Mouse (Mus musculus): ENCODE measurements around the gene Glrx. TPM values are rescaled to one million over a fixed set of nuclear protein-coding genes. Genes with fewer than 3 reads are reported as not detected.
A peak's percentile ranks its signal among the peaks of the same experiment; 100 is the strongest.
"Not testable (repeated sequence)": the region's sequence is repeated elsewhere in the genome, so short reads cannot be mapped to it uniquely, and the experiment has no call there.

Glrx gene
- total RNA-seq (2022), result 10 to 100 TPM; 48.1 to 55.0 (median 52.4) TPM

DNA sequence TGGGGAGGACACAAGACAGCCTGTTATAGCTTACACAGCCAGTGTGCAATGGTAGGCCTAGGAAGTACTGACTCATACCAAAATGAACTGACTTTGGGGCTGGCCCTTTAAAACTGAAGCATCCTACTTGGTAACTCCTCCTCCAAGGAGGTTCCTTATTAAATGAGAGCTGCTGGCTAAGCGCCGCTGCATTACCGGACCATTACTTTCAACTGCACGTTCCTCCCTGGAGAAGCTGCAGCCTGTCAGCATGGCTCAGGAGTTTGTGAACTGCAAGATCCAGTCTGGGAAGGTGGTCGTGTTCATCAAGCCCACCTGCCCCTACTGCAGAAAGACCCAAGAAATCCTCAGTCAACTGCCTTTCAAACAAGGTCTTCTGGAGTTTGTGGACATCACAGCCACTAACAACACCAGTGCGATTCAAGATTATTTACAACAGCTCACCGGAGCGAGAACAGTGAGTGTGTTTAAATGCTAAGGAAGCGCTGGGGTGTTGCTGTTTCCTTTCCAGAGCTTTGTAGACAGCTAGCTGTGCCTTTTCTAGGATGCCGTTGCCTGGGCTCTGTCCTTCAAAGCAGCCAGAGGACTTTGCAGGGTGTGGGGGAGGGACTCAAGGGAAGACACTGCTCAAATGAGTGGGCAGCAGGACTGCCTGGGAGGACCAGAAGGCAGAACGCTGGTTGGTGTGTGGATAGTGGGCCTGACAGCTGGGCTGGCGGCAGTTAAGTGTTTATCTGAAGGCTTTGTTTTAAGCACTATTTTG, at the start of gene Glrx:
Gene Glrx, plus strand, starts transcription at position 150 of the 763 bp plus-strand sequence.
- DNase-seq (ENCODE audit: low spot score in 2 of 2), result peak; percentile 80 to 88

DNA sequence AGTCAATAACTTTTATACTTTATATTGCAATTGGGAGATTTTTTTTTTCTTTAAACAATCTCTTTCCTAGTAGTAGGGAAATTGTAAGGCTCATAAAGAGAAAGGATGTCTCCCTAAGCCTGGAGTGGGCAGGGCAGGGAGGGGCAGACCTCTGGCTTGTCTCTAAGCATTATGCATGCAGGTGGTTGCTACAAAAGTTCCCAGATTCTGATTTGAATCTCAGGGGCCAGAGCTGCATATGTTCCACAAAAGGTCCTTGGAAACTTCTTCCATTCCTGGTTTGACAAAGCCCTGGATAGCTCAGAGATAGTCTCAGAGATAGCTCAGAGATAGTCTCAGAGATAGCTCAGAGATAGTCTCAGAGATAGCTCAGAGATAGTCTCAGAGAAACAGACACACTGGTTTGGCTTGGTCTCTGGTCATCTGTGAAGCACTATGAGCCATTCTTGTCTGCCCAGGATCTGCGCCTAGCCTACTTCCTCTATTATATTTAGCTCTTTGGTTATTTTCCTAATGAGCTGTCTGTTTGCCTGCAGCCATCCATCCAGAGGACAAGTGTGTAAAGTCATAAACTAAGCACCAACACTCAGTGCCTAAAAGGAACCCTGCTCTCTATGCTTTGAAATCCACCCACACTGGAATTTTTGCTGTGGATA, 49.0 kb upstream of the Glrx start:
- no peak for DNase-seq (ENCODE audit: low spot score in 2 of 2)

DNA sequence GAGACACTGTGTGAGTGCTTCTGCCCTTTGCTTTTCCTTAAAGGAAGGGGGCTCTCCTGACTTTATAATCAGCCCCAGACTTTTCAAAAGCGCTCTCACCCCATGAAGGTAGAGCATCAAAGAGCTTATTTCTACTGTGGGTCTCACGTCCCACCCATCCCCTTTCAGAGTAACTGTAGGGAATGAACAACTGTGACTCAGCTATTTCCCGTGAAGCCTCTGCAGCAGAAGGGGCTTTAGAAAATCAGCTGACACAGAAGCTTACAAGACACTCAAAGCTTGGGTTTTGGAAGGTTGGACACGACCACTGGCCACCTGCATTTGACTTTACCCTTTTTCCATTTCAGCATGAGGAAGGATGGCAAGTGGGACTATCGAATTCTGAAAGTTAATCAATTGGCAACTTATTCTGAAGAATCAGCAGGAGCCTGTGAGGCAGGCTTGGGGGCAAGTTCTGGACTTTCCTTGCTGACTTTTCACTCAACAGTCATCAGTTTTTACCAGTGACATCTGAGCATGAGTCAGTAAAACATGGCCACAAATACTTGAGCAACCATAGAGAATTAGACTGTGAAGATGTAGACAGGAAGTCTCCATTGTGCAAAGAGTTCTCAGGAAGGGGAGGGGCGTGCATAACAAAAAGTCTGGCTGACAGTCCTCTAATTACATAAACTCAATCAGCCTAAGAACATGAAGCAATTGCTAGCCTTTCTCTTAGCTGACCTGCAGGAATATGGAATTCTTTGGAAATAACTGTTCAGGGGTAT, 45.6 kb upstream of the Glrx start:
- DNase-seq (ENCODE audit: low spot score in 2 of 2), result no peak

DNA sequence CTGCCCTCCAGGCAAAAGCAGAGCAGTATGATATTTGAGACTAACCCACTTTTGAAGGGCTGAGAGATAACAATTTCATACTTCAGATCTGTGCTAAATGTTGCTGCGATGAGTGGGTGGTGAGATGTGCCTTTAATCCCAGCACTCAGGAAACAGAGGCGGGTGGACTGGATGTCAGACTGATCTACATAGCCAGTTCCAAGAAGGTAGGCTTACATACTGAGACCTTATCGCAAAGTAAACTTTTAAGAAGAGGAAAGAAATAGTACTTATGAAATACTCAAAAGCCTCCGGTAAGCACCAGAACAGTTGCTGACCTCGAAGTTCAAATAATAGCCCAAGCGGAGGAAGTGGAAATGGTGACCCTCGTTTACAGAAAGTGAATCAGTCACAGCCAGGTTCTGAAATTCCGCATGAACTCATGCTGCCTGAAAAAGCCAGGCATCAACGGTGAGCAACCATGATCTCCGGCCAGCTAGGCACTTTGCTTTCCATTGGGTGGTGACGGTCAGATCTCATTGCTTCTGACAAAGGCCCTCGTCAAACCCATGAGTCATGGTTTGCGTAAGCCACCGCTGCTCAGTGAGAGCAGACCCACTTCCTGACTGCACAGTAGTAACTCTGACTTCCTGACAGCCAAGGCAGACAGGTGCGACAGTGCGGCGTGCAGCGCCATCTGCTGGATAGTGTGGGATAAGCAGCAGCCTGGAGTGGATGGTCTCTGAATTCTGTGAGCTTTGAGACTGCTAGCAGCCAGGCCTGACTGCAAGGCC, 42.1 kb upstream of the Glrx start:
- DNase-seq (ENCODE audit: low spot score in 2 of 2), result peak; percentile 82 to 95

DNA sequence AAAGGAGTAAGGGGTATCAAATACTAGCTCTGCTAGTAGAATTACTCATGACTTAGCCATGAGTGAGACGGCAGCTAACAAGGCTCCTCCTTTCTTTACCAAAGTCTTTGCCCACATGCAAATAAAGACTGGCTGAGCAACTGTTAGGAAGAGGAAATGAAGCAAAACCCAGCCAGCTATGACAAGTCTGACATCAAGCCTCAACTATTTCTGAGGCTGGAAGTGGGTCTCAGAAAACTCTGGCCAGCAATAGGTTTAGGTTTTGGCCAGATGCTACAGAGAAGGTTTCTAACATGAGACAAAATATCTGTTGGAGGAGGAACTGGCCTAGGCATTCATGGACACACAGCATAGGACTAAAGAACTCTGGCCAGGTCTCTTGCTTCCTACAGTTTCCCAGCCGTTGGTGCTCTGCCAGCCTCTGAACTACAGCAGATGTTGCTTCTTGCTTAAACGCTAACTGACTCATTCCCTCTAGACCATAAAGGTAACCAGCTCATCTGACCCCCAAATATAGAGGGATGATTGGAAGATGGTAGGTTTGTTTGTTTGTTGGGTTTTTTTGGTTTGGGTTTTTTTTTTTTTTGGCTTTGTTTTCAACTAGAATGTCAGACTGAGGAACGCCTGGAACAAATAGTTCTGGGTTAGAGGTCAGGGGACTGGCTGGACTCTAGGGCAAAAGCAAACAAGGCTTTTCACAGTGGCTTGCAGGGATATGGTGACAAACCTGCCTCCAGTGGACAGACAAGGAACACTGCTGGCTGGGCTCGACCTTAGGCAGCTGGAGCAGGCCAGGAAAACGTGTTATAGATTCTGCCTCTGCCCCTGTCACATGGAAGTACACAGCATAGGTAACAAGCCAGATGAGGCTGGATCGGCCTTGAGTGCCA, 41.0 kb upstream of the Glrx start:
- DNase-seq (ENCODE audit: low spot score in 2 of 2), result no peak

DNA sequence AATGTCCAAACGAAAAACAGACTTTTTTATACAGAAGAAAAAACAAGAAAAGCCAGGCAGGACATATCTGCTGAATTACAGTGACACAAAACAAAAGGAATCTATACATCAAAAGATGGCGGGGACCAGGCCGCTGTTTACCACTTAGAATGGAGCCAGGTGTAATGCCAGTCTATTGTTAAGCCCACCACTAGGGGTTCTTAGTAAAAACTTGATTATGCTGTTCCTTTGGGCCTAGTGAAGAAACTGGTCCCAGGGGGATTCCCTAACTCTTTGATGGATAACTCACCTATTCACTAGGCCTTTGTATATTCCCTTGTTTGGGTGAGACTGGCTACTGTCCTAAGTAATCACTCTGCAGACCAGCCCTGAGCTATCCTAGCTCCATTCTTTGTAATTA, 40.2 kb upstream of the Glrx start:
- no peak for DNase-seq (ENCODE audit: low spot score in 2 of 2)

DNA sequence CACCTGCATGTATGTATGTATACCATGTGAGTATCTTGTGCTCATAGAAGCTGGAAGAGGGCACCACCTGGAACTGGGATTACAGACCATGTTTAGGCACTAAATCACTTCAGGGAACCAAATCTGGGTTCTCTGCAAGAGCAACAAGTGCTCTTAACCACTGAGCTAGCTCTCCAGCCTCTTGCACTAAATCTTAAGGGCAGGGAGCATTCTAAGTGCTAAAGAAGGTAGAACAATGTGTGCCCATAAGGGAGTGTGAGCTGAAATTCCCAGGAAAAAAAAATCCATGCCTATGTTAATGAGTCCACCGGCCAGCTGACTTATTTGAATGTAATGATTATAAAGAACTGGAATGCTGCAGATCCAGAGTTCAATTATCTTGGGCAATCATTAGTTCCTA, 31.7 kb upstream of the Glrx start:
- DNase-seq (ENCODE audit: low spot score in 2 of 2), result no peak

DNA sequence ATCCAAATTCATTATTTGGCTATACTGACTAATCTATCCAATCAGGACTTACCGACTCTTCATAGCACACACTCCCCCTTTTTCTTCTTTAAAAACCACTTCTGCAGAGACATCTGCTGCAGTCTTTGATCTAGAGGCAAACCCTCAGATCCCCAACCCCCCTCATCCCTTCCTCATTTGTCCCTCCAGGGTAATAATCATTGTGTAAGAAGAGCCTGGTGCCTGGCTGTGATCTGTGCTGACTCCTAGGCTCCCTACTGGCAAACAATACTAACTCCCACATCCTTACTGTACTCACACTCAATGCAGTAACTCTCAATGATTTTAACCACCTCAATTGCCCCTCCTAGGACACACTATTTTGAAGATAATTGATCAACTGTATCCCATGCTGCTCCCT, 29.7 kb upstream of the Glrx start:
- no peak for DNase-seq (ENCODE audit: low spot score in 2 of 2)

DNA sequence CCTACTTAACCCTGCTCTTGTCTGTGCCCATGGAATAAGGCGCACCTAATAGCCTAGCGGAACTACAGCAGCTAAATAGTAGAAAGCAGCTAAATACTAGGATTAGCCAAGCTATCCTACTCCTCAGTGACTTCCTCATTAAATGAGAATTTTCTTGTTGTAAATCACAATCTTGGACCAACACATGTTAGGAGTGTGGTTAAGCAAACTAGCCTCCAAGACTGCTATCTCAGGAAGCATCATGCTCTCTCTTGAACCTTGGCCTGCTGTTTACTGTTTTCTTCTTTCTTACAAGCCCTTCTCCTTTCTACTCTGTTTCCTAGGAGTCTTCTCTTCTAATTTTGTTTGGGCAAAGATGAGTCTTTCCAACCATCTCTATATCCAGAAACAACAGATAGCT, 22.5 kb upstream of the Glrx start:
- DNase-seq (ENCODE audit: low spot score in 2 of 2), result no peak

DNA sequence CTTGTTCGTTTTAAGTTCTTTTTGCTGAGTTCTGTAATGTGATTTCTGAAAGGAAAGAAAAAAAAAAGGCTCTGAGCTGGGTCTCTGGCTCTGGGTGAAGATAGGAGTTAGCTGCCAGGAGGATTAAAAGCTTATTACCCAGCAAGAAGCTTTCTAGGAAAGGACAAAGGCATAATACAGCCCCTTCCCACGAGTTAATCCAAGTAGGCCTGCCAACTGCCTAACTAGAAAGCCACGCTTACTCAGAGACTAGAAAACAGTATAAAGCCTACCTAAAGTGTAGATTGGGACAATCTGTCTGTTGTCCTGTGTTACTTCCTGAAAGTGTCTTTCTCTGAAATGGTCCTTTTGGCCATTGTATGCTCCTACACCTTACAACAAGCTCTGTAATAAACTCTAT, 21.2 kb upstream of the Glrx start:
- no peak for DNase-seq (ENCODE audit: low spot score in 2 of 2)

DNA sequence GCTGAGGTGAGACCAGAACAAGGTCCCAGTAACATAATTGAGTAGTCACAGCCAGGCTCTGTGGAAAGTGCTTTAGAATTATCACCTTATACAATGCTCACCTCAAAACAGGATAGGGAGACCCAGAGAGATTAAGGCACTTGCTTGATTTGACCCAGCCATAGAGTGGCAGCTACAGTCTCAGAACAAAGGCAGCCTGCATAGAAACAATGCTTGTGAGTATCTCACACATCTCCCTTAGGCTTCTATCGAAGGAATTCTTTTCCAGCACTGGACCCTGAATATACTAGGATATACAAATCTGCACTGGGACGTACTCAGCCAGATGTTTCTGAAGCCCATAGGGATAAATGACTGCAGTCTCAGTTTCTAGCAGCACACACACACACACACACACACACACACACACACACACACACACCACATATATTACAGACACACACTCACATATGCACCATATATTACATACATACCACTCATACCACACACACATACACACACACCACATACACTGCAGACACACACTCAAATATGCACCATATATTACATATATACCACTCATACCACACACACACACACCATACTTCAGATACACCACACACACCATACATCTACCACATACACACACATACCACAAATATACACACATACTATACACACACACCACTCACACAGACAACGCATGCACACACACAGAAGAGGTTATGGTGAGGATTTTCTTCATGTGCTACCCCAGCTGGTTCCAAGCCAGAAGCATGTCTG, 20.5 kb upstream of the Glrx start:
- no peak for DNase-seq (ENCODE audit: low spot score in 2 of 2)

DNA sequence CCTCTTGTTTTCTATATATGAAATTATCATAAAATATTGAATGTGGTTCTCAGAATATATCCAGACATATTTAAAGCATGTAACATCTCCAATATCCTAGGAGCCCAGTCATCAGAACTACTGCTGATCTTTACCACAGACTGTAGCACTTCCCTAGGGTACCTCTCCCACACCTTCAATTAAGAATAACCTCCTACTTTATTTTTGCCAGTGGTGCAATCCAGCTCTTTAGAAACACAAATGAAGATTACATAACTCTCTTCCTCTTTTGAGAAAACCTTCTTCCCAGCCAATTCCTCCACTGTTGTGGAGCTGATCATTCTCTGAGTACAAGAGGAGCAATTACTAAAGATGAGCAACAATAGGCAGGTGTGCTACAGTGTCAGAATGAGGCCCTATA, 19.8 kb upstream of the Glrx start:
- DNase-seq (ENCODE audit: low spot score in 2 of 2), result no peak

DNA sequence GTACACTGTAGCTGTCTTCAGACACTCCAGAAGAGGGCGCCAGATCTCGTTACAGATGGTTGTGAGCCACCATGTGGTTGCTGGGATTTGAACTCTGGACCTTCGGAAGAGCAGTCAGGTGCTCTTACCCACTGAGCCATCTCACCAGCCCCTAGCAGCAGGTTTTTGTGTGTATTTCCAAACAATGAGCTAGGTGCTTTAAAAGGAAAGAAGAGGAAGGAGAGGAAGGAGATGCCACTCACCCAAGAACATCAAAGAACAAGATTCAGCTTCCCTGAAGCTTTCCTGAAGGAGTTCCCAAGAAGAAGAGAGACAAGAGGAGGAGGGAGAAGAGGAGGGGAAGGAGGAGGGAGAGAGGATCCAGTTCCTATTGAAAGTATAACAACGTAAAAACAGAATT, 17.3 kb upstream of the Glrx start:
- DNase-seq (ENCODE audit: low spot score in 2 of 2), result not testable (repeated sequence)

DNA sequence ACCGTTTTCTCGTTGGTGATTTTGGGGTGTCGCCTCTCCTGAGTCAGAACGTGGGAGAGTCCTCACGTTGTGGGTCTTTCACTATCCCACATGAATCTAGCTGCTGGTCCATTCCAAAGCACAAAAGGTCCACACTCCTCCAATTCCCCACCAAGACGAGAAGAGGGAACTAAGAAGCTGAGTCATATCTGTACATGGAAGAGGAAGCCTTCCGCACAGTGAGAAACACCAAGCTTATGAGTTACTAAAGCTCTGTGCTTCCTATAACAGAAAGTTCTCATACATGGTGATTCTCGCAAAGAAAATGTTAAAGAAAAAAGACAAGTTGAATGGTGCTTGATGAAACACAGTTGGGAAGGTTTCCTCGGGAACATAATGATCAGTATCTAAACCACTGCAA, 16.5 kb upstream of the Glrx start:
- DNase-seq (ENCODE audit: low spot score in 2 of 2), result no peak

DNA sequence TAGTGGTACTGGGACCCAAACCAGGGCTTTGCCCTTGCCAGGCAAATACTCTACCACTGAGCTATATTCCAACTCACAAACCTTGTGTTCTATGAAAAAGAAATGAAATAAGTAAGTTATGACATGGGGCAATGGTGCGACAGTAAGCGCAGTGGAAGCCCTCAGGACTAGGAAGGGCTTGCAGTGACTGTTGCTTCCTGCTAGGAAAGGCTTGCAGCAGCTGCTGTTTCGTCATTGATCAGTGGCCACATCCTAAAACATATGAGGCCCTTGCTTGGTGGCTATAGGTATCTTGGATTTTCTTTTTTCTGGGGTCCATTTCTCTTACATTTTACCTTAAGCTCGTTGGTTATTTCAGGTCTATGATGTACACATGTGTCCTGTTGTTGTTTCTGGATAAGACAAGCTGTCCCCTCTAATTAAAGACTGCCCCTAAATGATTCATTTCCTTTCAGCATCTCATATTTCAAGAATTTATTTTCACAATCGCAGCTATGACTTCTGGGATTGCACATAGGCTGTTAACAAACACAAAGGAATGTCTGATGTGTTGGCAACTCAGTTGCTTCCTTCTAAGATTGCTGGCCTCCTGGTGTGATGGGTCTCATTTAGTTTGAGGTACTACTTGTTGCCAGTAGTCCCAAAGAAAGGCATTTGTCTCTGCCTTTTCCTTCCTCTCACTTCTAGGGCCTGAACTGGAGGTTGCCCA, 14.9 kb upstream of the Glrx start:
- DNase-seq (ENCODE audit: low spot score in 2 of 2), result no peak

DNA sequence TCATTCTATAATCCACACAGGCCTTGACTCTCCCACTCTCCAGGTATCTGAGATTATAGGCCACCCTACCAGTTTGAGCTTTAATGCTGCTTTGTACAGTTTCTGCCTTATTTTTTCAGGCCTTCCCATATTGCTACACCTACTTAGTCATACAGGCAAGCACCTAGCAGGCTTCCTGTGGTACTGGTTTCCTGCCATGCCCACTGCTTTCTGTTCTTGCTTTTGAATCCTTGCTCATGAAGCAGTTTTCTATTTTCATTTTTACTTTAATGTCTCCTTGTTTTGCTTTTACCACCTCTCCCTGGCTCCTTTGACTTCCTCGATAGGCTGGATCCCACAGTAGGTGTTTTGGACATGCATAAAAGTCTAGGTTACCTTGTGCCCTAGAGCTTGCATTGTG, 14.3 kb upstream of the Glrx start:
- no peak for DNase-seq (ENCODE audit: low spot score in 2 of 2)

DNA sequence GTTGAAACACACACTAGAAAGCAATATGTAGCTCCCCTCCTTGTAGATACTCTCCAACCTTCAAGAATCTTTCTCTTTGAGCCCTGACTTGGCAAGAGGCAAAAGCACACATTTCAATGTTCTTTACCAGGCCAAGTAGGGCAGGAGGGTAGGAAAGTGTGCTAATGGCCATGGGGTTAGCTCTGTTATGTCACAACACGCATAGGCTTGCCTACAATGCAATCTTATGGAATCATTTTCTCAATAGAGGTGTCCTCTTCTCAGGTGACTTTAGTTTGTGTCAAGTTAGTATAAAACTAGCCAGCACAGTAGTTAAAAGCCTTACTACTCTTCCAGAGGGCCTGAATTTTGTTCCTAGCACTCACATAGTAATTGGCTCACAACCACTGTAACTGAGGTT, 9.0 kb upstream of the Glrx start:
- no peak for DNase-seq (ENCODE audit: low spot score in 2 of 2)

DNA sequence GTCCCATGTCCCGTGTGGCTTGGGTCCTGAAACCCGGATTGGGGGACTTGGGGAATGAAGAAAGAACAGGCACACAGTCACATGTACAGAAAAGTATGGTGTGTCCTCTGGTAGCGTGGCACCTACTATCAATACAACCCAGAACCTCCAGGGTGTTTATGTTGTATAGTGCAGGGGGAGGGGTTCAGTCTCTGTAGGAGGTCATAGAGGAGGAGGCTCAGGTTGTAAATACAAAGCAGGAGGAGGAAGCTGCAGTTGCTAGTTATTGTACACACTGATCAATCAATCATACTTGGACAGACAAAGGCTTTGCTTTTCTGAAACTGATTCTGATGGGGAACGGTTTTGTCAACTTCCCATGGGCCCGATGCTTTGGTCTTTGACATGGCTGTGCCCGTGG, 8.0 kb upstream of the Glrx start:
- DNase-seq (ENCODE audit: low spot score in 2 of 2), result no peak

DNA sequence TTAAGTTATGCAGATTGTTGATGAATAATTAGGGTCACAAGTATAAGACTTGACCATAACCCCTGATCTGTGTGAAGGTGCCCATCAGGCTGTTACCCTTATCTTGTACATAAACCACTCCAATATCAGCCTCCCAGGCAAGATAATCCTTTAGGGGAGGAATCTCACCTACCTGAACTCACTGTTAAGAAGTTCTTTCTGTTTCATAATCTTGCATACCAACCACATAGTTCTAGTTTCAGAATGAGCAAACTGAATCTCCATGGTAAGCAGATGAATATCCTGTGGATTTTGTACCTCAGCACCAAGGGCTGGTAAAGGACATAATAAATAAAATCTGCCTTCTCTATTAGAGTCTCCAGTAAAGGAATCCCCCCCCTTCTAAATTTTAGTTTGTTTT, 7.0 kb upstream of the Glrx start:
- no peak for DNase-seq (ENCODE audit: low spot score in 2 of 2)
